Mouse (Mus musculus): ENCODE data around the gene Gm5460.

Gm5460 gene

DNA sequence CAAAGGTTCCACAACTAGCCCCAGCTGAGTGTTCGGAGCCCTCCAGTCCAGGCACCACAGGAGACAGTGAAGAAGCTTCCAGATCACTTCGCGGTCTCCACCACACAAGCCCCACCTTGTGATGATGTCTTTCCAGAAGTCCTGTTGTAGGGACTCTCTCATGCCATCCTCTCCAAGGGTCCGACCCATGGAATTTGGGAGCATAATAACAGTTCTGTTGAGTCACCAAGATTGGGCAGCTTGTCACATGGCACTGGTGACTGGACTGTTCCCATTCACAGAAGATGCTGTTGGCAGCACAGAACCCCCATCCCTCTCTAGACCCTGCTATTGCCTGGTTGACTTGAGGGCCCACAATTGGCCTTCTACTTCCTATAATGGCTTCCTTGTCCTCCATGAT is at the start of gene Gm5460:
TSS of gene Gm5460 (plus strand) at position 378 of the 400 bp plus-strand sequence.
- ATAC-seq (ENCODE audit: insufficient number of reproducible peaks, low FRiP score, low TSS enrichment) = no peak

DNA sequence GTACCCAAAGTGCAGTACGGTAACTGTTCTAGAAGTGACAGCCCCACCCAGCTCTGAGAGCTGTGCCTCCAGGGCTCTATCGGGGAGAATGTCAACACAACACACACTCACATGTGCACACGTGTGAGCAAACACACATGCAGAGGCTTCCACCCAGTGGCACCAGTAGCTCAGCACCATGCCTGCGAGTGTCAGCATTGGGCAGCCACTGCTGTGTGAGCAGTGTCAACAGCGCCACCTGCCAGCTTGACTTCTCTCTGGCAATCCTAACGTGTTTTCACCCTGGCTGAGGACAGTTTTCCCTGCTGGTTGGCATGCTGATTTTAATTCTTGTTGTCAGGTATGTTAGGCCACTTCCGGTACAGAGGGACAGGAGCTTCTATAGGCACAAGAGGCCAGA is 43.9 kb upstream of the Gm5460 start:
- ATAC-seq (ENCODE audit: insufficient number of reproducible peaks, low FRiP score, low TSS enrichment) = no peak

DNA sequence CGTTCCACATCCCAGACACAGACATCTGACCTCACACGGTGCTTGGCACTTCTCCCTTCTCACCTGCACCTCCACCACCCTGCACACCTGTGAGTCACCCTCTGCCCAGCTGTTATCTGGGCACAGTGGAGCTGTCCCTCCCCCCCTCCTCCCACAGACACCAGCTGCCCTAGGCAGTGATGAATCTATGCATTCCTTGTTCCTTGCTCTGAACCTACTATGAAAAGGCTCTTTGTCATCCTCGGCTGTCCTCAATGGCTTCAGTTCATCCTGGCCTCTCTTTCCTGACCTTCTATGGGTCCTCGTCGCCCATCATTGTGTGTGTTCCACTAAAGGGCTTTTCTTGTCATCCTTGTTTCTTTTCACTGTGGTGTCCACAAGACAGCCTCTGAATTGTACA is 41.8 kb upstream of the Gm5460 start:
- ATAC-seq (ENCODE audit: insufficient number of reproducible peaks, low FRiP score, low TSS enrichment) = no peak

DNA sequence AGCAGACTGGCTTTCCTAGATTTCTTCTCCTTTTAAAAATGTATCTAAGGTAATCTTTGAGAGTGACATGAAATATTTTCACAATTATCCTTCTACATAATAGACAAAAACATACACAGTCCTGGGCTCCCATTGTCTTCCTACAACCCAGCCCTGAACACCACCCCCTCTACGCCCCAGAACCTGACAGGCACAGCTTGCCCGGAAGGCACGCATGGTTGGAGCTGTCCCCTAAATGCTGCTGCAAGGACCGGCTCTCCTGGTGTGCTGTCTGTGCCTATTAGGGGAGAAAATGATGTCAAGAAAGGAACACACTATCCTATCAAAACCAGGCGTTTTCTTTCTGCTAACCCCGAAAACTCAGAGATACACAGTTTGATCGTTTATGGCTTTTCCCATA is 38.8 kb upstream of the Gm5460 start:
- no peak for ATAC-seq (ENCODE audit: insufficient number of reproducible peaks, low FRiP score, low TSS enrichment)

DNA sequence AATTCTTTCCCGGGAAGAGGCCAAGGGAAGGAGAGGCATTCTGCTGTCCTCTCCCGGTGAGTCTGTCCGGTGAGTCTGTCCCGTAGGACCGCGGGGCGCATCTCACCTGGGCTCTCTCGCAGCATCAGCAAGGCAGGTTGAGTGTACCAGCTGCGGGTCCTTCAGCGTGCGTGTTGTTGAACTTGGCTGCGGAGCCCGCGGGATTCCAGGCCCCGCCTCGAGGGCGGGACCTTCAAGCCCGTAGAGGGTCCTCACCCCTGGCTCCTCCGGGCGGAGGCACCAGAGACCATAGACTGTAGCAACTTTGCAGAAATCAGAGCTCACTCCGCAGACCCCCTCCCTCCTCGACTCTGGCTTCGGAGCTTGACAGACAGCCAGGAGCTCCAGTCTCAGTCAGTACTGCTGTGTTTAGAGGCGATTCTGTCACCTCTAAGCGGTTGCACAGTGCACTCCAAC is 37.9 kb upstream of the Gm5460 start, which contains the start of gene Zfp488:
TSS of gene Zfp488 (minus strand) at position 161 of the 456 bp plus-strand sequence.
- peak; percentile 36; the same call in 1 of the 2 replicates for ATAC-seq (ENCODE audit: insufficient number of reproducible peaks, low FRiP score, low TSS enrichment)

DNA sequence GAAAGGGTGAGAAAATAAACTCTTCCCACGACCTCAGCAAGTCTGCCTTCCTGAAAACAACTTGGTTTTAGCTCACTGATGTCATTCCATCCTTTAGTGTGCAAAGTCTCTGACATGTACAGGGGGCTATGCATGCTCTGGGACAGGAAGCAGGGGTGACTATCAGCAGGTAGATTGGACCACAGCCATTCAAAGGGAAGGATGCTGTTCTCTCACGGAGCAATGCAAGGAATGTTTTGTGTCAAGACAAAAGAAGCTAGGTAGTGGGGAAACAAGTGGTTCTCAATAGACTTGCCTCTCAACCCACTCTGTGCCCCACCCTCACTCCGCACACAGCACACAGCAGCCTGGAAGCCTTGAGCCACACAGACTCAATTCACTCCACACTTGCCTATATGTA is 27.4 kb upstream of the Gm5460 start:
- ATAC-seq (ENCODE audit: insufficient number of reproducible peaks, low FRiP score, low TSS enrichment) = no peak

DNA sequence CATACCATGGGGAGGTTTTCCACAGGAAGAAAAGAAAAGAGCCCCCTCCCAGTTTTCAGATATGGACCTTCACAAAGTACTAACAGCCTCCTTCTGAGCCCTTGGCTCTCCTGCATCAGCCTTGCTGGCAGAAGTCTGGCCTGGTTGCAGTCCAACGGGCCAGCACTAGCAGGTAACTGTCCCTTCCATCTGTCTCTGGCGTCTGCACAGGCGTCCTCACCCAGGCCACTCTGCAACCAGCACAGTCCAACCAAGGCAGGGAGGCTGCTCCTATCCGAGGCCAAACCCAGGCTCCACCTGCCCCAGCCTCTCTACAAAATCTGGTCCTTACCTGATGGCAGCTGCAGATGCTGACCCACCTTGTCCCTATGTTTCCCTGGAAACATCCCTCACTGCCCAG is 24.6 kb upstream of the Gm5460 start:
- ATAC-seq (ENCODE audit: insufficient number of reproducible peaks, low FRiP score, low TSS enrichment) = peak; percentile 88

DNA sequence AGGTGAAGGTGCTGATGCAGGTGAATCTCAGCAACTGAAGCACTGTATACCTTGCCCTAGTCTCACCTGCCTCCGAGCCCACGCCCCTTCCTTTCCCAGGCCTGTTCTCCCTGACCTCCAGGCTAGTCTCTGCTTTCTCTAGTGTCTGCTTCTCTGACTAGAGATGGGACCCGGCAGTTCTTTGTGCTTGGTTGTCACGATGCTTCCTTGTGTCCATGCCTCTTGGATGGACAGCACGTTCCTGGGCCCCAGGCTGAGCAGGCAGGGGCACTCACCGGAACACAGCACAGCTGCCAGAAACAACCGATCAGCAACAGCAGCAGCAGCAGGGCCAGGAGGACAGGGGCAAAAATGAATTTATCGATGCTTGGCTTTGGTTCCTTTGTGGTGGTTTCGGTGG is 23.5 kb upstream of the Gm5460 start:
- ATAC-seq (ENCODE audit: insufficient number of reproducible peaks, low FRiP score, low TSS enrichment) = no peak

DNA sequence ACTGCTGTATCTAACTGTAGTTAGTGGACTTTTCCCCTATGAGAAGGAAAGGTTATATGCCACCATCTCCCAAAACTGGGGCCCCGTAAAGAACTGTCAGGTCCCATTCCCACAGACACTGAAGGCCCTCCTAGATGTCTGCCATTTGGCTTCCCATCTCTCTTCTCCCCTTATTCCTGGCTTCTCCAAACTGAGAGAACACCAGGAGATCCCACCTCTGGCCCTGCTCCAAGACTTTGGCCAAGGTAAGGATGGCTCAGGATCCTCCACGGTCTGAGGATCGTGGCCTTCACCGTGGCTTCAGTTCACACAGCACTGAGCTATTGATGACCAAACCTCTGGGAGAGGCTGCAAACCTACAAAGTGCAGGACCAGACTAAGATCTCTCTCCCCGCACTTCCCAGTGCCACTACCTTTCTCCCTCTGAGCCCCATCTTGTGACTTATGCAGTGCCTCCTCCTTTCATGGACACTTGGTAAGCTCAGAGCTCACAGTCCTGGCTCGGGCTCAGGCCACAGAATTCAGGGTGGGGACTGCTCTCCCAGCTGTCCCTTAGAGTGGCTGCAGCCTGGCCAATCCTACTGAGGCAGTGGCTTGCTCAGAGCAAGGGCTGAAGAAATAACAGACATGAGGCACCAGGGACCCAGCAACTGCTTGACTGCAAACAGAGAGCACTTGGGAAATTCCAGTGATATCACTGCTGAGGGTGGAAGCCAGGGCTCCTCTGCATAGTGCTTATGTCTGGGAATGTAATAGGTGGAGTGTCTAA is 22.9 kb upstream of the Gm5460 start:
- no peak for ATAC-seq (ENCODE audit: insufficient number of reproducible peaks, low FRiP score, low TSS enrichment)

DNA sequence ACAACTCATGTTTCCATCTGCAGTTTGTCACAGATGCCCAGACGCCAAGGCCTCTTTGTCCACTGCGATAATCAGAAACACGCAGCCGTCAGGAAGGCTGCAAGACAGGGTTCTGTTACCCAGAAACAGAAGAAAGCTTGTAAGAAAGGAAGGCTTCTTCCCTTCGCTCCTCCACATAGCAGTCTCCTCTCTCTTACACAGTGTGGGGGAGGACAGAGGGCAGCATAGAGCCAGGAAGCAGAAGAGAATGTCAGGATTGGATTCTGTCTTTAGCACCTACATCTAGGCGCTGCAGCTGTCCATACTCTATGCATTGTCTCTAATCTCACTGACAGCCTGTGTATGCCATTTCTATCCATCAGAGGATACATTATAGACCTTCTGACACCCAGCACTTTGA is 19.1 kb upstream of the Gm5460 start:
- no peak for ATAC-seq (ENCODE audit: insufficient number of reproducible peaks, low FRiP score, low TSS enrichment)

DNA sequence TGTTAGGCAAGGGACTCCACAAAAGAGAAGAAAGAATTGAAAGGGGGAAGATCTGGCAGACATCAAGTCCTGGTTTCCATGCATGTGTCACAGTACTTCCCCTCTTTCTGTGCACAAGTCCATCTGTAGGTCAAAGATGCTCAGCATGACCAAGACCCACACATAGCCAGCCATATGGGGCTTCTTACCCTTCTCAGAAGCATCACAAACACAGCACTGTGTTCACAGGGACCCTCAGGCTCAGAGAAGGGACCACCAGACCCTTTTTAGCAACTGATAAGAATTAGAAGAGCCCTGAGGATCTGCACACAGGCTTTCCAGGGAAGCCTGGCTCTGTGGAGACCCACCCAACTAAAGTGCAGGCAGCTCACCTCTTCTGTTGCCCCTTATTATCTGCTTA is 16.5 kb upstream of the Gm5460 start:
- ATAC-seq (ENCODE audit: insufficient number of reproducible peaks, low FRiP score, low TSS enrichment) = no peak

DNA sequence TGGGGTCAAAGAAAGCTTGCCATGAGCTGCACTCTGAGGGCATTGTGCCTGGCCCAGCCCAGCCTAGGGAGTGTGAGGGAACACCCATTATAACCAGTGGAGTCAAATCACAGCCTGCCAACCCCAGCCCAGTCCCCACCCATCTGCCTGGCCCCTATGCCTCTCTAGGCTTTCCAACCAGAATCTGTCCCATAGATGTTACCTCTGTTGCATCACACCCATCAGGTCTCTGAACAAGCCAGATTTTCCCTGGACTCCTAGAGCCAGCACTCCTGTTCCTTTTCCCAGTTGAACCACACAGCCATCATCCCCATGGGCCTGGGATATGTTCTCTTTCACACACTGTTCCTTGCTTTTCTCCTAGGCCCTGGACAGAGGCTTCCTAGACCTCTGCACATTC is 15.1 kb upstream of the Gm5460 start:
- no peak for ATAC-seq (ENCODE audit: insufficient number of reproducible peaks, low FRiP score, low TSS enrichment)

DNA sequence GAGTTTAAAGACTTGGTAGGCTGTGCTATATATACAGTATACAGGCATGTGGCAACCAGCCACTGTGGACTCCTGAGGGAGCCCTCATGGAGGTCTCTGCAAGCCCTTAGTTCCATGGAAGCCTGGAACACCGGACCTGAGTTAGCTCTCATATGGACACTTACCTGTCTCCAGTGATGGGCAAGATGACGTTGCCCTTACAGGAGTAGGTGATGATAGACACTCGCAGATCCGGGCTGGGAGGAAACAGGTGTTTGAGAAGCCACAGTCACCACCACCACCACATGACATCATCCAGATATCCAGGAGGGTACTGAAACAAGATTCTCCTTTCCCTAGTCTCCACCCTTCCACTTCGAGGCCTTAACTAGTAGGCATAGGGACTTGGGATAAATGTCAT is 14.2 kb upstream of the Gm5460 start:
- no peak for ATAC-seq (ENCODE audit: insufficient number of reproducible peaks, low FRiP score, low TSS enrichment)

DNA sequence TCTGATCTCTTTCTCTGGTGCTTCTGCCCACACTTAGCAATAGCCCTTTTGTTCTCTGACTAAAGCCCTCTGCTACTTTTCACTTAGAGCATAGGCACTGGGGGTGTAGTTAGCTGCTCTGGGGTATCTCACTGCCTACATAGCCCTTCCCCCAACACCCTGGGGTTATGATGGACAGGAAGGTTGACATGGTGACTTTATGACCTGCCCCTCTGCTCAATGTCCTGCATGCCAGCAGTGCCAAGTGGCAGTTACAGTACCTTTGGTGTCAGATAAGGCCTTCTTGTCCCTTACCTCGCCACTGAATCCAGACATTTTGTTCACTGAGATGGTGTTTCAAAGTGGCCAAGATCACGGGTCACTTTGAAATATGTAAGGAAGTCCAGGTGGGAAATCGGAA is 1.5 kb upstream of the Gm5460 start, which contains the start of gene Gm30083:
TSS of gene Gm30083 (minus strand) at position 120 of the 400 bp plus-strand sequence.
- no peak for ATAC-seq (ENCODE audit: insufficient number of reproducible peaks, low FRiP score, low TSS enrichment)

DNA sequence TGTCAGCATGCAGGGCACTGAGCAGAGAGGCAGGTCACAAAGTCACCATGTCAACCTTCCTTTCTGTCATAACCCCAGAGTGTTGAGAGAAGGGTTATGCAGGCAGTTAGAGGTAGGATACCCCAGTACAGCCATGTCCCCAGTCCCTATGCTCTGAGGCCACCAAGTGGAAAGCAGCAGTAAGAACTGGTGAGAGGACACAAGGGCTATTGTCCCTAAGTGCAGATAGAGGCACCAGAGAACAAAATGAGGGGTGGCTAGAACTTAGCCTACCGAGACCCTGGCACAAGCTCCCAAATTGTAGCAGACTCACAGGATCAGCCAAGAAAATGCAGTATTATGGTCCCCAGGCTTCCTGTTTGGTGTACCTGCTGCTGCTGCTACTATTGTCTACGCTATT is 380 bp downstream of the Gm5460 start:
- no peak for ATAC-seq (ENCODE audit: insufficient number of reproducible peaks, low FRiP score, low TSS enrichment)

DNA sequence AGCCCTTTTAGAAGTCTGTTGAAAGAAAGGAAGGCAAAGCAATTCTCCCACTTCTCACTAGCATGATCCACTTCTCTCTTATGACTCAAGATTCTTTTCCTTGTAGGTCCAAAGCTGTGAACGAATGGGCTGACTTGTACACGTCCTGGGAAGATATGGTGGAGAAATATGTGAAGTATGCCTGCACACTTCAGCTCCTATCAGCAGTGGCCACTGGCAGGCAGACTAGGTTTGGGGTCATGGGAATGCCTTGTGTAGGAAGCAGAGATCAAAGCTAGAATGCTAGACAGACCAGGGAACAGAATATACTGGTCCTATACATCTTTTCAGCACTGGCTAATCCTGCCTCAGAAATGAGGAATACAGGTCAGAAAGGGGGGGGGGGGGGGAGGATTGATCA is 10.2 kb downstream of the Gm5460 start:
- ATAC-seq (ENCODE audit: insufficient number of reproducible peaks, low FRiP score, low TSS enrichment) = no peak

DNA sequence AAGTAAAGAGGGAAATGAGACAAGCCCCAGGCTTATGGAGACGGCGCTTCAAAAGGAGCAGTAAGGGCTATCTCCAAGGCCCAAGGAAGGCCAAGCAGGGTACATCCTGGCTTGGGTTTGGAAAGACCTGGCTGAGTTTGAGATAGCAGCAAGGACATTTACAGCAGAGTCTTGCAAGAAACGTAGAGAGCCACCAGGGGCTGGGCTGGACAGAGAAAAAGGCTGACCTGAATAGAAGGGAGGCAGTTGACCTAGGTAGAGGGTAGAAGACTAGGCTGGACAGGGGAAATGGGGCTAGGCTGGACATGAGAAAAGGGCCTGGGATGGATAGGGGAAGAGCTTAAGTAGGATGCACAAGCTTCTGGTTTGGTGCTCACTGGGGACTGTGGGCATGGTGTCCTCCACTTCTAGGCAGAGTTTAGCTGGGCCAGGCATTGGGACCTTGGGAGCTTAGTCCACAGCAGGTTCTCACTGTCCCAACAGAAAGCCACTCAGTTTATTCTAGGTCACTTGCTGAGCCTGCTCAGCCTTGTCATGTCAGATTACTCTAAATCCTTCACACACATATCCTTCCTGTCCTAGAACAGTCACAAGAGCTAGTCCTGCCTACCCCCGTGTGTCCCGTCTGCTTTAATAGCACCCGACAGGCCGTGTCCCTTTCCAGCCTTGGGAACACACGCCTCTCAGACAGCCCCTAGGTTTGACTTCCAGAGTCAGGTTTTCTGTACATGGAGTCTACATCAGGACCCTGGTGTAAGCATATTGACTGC is 17.5 kb downstream of the Gm5460 start:
- no peak for ATAC-seq (ENCODE audit: insufficient number of reproducible peaks, low FRiP score, low TSS enrichment)

DNA sequence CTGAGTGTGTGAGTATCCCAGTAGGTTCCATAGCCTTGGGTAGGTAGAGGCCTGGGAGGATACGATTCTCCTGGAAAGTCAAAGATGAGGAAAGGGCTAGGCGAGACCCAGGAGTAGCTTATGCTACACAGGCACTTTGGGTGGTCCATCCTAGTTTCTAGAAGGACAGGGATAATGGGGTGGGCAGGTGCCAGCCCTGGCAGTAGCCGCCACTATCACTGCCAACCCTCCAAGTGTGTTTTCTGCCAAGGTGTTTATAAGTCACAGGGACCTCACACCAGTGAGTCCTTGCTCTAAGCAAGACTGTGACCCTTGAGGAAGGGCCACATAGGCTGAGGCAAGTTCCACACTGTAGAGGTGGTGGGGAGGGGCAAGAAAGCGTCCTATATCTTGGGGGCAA is 24.7 kb downstream of the Gm5460 start:
- ATAC-seq (ENCODE audit: insufficient number of reproducible peaks, low FRiP score, low TSS enrichment) = no peak

DNA sequence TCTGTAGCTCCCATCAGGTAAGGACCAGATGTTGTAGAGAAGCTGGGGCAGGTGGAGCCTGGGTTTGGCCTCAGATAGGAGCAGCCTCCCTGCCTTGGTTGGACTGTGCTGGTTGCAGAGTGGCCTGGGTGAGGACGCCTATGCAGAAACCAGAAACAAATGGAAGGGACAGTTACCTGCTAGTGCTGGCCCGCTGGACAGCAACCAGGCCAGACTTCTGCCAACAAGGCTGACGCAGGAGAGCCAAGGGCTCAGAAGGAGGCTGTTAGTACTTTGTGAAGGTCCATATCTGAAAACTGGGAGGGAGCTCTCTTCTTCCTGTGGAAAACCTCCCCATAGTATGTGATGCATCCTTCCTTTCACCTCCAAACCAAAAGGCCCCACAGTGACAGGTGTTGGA is 26.8 kb downstream of the Gm5460 start:
- ATAC-seq (ENCODE audit: insufficient number of reproducible peaks, low FRiP score, low TSS enrichment) = peak; percentile 57; the same call in 1 of the 2 replicates

DNA sequence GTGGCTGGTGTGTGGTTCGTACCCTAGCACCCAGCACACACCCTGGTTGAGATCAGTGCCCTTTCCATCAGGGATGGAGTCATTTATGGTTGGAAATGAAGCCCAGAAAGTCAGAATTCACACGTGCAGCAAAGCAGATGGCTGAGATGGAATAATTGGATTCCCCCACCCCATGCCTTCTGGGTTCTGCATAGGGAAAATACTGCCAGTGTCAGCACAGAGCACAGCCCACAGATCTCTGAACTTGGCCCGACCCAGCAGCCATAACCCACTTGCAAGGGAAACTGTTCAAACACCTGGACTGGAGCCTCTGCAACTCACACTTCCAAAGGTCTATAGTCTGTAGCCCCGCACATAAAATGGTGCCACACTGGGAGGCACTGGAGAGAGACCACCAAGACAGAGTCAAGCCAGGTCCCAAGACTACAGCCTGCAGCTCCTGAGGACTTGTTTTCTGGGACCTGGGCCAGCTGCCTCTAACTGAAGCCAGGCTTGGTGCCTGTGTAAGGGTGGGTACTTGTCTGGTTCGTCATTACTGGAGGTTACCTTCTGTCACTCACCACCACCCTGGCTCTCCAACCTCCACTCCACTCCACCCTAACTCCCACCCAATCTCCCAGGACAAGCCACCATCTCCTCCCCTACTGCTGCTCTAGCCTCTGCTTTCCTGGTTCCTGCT is 33.7 kb downstream of the Gm5460 start:
- ATAC-seq (ENCODE audit: insufficient number of reproducible peaks, low FRiP score, low TSS enrichment) = no peak; the same call in 1 of the 2 replicates

DNA sequence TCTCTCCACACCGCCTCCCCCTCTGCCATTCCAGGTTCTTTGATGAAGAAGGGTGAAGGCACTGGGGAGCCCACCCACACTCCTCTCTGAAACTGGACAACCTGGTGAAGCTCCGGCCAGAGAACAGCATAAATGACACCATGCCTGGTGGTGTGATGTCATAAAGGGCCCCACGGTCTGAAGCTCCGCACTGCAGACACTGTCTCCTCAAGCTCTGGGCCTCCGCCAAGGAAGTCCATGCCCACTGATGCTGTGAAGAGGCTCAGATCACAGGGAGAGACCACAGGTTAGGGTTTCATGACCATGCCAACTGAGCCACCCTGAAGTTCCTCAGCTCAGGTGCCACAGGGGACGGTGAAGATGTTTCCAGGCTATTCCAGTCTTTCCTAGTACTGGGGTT is 36.0 kb downstream of the Gm5460 start, which contains the start of gene Antxrl:
TSS of gene Antxrl (plus strand) at position 192 of the 400 bp plus-strand sequence.
- no peak for ATAC-seq (ENCODE audit: insufficient number of reproducible peaks, low FRiP score, low TSS enrichment)

All from cerebellum, adult (tissue).